Mouse (Mus musculus): Measurements from ENCODE around the gene U2af2. TPM values are rescaled to one million over a fixed set of nuclear protein-coding genes. Genes with fewer than 3 reads are reported as not detected.
"Not testable (repeated sequence)": the region's sequence is repeated elsewhere in the genome, so short reads cannot be mapped to it uniquely, and the experiment has no call there.

The U2af2 gene
- 105 and 112 TPM in 2 replicates for polyA plus RNA-seq (2015; fragmentation: Nextera tagmentation; extraction: Ambion mirVana)

GRCm38 (mm10) chr7:5061774-5062359 is at the start of gene U2af2:
Gene U2af2 (plus strand): TSS chr7:5062143.
- Histone ChIP-seq H3K27me3 (peaks cover 20% of the 10 kb centered on the region), H3K9me3 (no peaks in the 10 kb centered on the region), H3K36me3 (peaks cover 12% of the 10 kb centered on the region), H3K4me1 (replicated peaks) (peaks cover 71% of the 10 kb centered on the region), H3K4me2 (peak within 1 kb of the TSS; percentile 97), H3K27ac (replicated peaks) (peak within 1 kb of the TSS; percentile 99), H3K4me3 (peak within 1 kb of the TSS; percentile 82), H3K9ac (peak within 1 kb of the TSS; percentile 88)
- WGBS: under 1% methylated on average over 63 of the region's 65 CpGs
- peak; percentile 77 for ATAC-seq (ENCODE audit: low read depth)

DNA sequence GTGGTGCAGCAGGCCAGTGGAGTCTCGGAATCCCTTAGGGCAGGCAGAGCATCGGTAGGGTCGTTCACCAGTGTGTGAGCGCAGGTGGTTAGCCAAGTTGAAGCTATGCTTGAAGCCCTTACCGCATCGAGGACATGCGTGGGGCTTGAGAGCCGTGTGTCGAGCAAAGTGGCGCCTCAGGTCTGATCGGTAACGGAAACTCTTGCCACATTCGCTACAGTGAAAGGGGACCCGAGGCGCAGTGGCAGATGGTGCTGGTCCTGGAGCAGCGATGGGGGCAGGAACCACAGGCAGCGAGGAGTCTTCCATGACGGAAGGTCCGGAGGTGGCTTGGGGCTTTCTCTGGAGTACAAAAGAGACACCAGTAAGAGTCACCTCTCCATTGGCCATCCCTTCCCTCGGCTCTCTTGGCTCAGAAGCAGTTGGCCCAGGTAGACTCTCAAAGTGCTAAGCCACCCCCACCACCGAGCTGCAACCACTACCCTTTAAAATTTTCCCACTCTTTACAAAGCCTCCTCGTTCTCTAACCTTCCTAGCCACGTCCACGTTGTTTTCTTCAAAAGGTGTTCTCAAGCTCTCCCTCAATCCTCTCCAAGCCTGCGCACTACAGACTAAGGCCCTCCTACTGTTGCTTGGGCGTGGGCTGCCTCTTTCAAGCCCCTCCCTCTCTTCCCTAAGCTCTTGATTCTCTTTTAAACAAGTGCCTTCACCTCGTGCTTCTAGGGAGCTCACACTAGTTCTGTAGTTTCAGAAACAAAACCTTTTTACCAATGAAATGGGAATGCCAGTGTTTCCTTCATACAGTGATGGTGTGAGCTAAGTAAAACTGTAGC is 49.0 kb upstream of the U2af2 start:
- Histone ChIP-seq H3K4me2 (peak overlapping the region; percentile 58), H3K27me3 (no peaks in the 10 kb centered on the region), H3K9me3 (no peaks in the 10 kb centered on the region), H3K27ac (replicated peaks) (no peak overlapping the region), H3K4me1 (replicated peaks) (peaks cover 11% of the 10 kb centered on the region), H3K36me3 (peaks cover 51% of the 10 kb centered on the region), H3K9ac (no peak overlapping the region), H3K4me3 (peak overlapping the region; percentile 71)
- 92% methylated on average over 27 of the region's 27 CpGs for WGBS
- no peak for ATAC-seq (ENCODE audit: low read depth)

- WGBS: 0% methylated on average over 42 of the region's 42 CpGs
- Histone ChIP-seq H3K36me3 (peaks cover 35% of the 10 kb centered on the region), H3K4me2 (peak within 1 kb of the TSS; percentile 58), H3K4me1 (replicated peaks) (peaks cover 19% of the 10 kb centered on the region), H3K4me3 (peak within 1 kb of the TSS; percentile 71), H3K9me3 (no peaks in the 10 kb centered on the region), H3K9ac (peak within 1 kb of the TSS; percentile 83), H3K27ac (replicated peaks) (peak within 1 kb of the TSS; percentile 97), H3K27me3 (no peaks in the 10 kb centered on the region)
- ATAC-seq (ENCODE audit: low read depth): peak; percentile 85
Measured at GRCm38 (mm10) chr7:5014251-5015117, 47.5 kb upstream of the U2af2 start, which contains the start of the genes Zfp524 and Fiz1. Gene Zfp524 (plus strand): TSS chr7:5014415. Gene Fiz1 (minus strand): TSS chr7:5014697.

GRCm38 (mm10) chr7:5015118-5016001 is 46.6 kb upstream of the U2af2 start, which contains the start of gene Gm44973:
Gene Gm44973 (plus strand): TSS chr7:5015496.
- under 1% methylated on average over 60 of the region's 76 CpGs for WGBS

DNA sequence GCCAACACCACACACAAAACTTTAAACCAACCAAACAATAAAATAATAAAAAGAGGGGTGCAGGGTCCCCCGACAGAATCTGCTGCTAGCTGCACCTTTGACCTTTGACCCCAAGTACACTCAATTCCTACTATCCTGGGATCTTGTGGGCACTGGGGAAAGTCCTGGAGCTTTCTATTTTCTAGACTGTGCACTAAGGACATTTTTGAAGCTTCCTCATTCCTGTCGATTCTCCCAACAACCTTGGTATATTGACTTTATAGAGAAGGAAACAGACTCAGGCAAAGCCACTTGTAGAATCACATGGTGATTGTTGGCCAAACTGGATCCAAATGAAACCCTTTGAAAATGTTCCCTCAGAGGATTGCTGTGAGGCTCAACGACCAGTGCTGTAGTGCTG is 45.9 kb upstream of the U2af2 start:
- Histone ChIP-seq H3K27me3 (no peaks in the 10 kb centered on the region), H3K4me2 (peak overlapping the region; percentile 58), H3K36me3 (peaks cover 20% of the 10 kb centered on the region), H3K9me3 (no peaks in the 10 kb centered on the region), H3K9ac (peak overlapping the region; percentile 83), H3K27ac (replicated peaks) (peak overlapping the region; percentile 97), H3K4me1 (replicated peaks) (peaks cover 24% of the 10 kb centered on the region), H3K4me3 (peak overlapping the region; percentile 71)
- no peak for ATAC-seq (ENCODE audit: low read depth)
- WGBS: 61% methylated on average over 3 of the region's 3 CpGs

More at GRCm38 (mm10) chr7:5015118-5016001, 46.6 kb upstream of the U2af2 start, which contains the start of gene Gm44973:
- no peaks in the 10 kb centered on the region for H3K27me3 ChIP-seq
- peaks cover 22% of the 10 kb centered on the region for H3K4me1 ChIP-seq (replicated peaks)
- H3K4me2 ChIP-seq: peak within 1 kb of the TSS; percentile 58
- H3K9ac ChIP-seq: peak within 1 kb of the TSS; percentile 83
- peak within 1 kb of the TSS; percentile 71 for H3K4me3 ChIP-seq
- peaks cover 27% of the 10 kb centered on the region for H3K36me3 ChIP-seq
- H3K9me3 ChIP-seq: no peaks in the 10 kb centered on the region
- peak within 1 kb of the TSS; percentile 97 for H3K27ac ChIP-seq (replicated peaks)
- ATAC-seq (ENCODE audit: low read depth): peak; percentile 74

- Histone ChIP-seq H3K9me3 (no peaks in the 10 kb centered on the region), H3K4me2 (no peak overlapping the region)
- ATAC-seq (ENCODE audit: low read depth): no peak
Measured at GRCm38 (mm10) chr7:5016920-5017319, 45.0 kb upstream of the U2af2 start.

DNA sequence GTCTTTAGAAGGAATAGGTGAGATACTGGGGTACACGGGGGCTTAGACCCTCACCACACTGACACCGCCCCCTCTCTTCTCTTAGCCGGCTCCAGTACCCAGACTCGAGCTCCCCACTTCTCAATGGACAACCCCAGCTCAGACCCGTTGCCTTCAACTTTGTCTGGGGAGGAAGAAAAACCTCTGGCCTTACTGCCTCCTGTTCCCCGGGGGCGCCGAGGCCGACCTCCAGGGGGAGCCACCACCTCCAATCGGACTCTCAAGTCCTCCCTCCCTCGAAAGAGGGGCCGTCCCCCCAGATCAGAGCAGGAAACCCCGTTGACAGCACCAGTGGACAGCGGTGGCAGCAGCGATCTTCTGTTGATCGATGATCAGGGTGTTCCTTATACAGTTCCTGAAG is 44.6 kb upstream of the U2af2 start:
- Histone ChIP-seq H3K27ac (replicated peaks) (no peak overlapping the region), H3K9me3 (no peaks in the 10 kb centered on the region), H3K36me3 (peaks cover 14% of the 10 kb centered on the region), H3K4me3 (no peak overlapping the region), H3K27me3 (no peaks in the 10 kb centered on the region), H3K4me2 (no peak overlapping the region), H3K9ac (no peak overlapping the region), H3K4me1 (replicated peaks) (peaks cover 34% of the 10 kb centered on the region)
- 92% methylated on average over 16 of the region's 16 CpGs for WGBS
- no peak for ATAC-seq (ENCODE audit: low read depth)

More at GRCm38 (mm10) chr7:5016920-5017319, 45.0 kb upstream of the U2af2 start:
- H3K4me1 ChIP-seq (replicated peaks): peaks cover 33% of the 10 kb centered on the region
- H3K9ac ChIP-seq: no peak overlapping the region
- no peak overlapping the region for H3K4me3 ChIP-seq
- WGBS: 94% methylated on average over 2 of the region's 2 CpGs
- H3K27ac ChIP-seq (replicated peaks): no peak overlapping the region
- peaks cover 14% of the 10 kb centered on the region for H3K36me3 ChIP-seq
- no peaks in the 10 kb centered on the region for H3K27me3 ChIP-seq

- H3K27ac ChIP-seq (replicated peaks): no peak overlapping the region
- H3K9ac ChIP-seq: no peak overlapping the region
- ATAC-seq (ENCODE audit: low read depth): no peak
- no peaks in the 10 kb centered on the region for H3K27me3 ChIP-seq
- no peaks in the 10 kb centered on the region for H3K9me3 ChIP-seq
- H3K4me3 ChIP-seq: no peak overlapping the region
- H3K4me2 ChIP-seq: no peak overlapping the region
- H3K36me3 ChIP-seq: peaks cover 14% of the 10 kb centered on the region
- peaks cover 34% of the 10 kb centered on the region for H3K4me1 ChIP-seq (replicated peaks)
- WGBS: 97% methylated on average over 21 of the region's 21 CpGs
Measured at GRCm38 (mm10) chr7:5017931-5018330, 44.0 kb upstream of the U2af2 start.

DNA sequence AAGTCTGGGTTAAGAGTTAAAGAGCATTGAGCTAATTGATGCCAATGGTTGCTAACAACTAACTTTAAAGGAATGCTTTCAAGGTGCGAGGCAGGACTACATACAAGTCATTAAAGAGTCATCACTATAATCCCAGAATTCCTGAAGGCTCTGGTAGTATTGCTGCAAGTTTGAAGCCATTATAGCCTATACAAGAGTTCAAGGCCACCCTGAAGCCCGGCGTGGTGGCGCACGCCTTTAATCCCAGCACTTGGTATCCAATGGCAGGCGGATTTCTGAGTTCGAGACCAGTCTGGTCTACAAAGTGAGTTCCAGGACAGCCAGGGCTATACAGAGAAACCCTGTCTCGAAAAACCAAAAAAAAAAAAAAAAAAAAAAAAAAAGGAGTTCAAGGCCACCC is 42.4 kb upstream of the U2af2 start:
- Histone ChIP-seq H3K4me3 (peak overlapping the region; percentile 60), H3K4me2 (peak overlapping the region; percentile 84), H3K36me3 (peaks cover 29% of the 10 kb centered on the region), H3K4me1 (replicated peaks) (peaks cover 29% of the 10 kb centered on the region), H3K9ac (peak overlapping the region; percentile 80; the same call in 1 of the 2 replicates), H3K27ac (replicated peaks) (peak overlapping the region; percentile 93)
- not testable (repeated sequence) for H3K9me3 ChIP-seq; H3K27me3 ChIP-seq; ATAC-seq (ENCODE audit: low read depth)
- WGBS: 26% methylated on average over 8 of the region's 8 CpGs

- WGBS: under 1% methylated on average over 47 of the region's 49 CpGs
- ATAC-seq (ENCODE audit: low read depth): peak; percentile 91
Measured at GRCm38 (mm10) chr7:5020000-5020681, 41.8 kb upstream of the U2af2 start, which contains the start of the genes Zfp865 and Ccdc106. Gene Zfp865 (plus strand): TSS chr7:5020376. Gene Ccdc106 (plus strand): TSS chr7:5020553.

More at GRCm38 (mm10) chr7:5020000-5020681, 41.8 kb upstream of the U2af2 start, which contains the start of the genes Zfp865 and Ccdc106:
- H3K27ac ChIP-seq (replicated peaks): peak within 1 kb of the TSS; percentile 93
- H3K9ac ChIP-seq: peak within 1 kb of the TSS; percentile 80
- H3K9me3 ChIP-seq: no peaks in the 10 kb centered on the region
- peak within 1 kb of the TSS; percentile 84 for H3K4me2 ChIP-seq
- peaks cover 34% of the 10 kb centered on the region for H3K36me3 ChIP-seq
- H3K4me1 ChIP-seq (replicated peaks): peaks cover 29% of the 10 kb centered on the region
- no peaks in the 10 kb centered on the region for H3K27me3 ChIP-seq
- peak within 1 kb of the TSS; percentile 60 for H3K4me3 ChIP-seq

All from neural tube, embryonic 13.5 days (tissue).